Mouse (Mus musculus) large intestine, adult 2 months (tissue): Measurements from ENCODE around the gene Rbfox1. TPM values are rescaled to one million over a fixed set of nuclear protein-coding genes. Genes with fewer than 3 reads are reported as not detected.

ENCODE experiments used
- DNase-seq: peaks from one replicate; pipeline ENCODE4 v3.0.0-alpha.2; 2012; ENCODE audit warnings: low read depth, low spot score
- WGBS: fragments of 180-500 bp; shearing (Covaris S2); methylation state at CpG from one replicate; pipeline ENCODE4 v1.1.7; 2018; 5-methylcytosine and 5-hydroxymethylcytosine counted together
- polyA plus RNA-seq: library from polyadenylated mRNA; depleted of rRNA; stranded (reverse); fragments of >200 nt; gene quantifications from 2 replicates; pipeline ENCODE4 v1.2.3, GENCODE M21; 2012; rRNA removed

Rbfox1 gene
- polyA plus RNA-seq, result 0.22 and 0.58 TPM in 2 replicates

- no peak for DNase-seq
- 4% methylated on average over 69 of the region's 69 CpGs for WGBS
Observed at GRCm38 (mm10) chr16:5884746-5885689, at the start of gene Rbfox1. Gene Rbfox1 (plus strand): TSS chr16:5885355.

- WGBS, result 87% methylated on average over 2 of the region's 2 CpGs
Observed at GRCm38 (mm10) chr16:5836744-5837143, 48.4 kb upstream of the Rbfox1 start.

GRCm38 (mm10) chr16:5841167-5841566 is 44.0 kb upstream of the Rbfox1 start:
- no peak for DNase-seq
- 77% methylated on average over 5 of the region's 5 CpGs for whole genome bisulfite sequencing

More at GRCm38 (mm10) chr16:5836744-5837143, 48.4 kb upstream of the Rbfox1 start:
- DNase-seq, result no peak

- no peak for DNase-seq
- 75% methylated on average over 11 of the region's 11 CpGs for WGBS
Observed at GRCm38 (mm10) chr16:5845645-5846044, 39.5 kb upstream of the Rbfox1 start.

GRCm38 (mm10) chr16:5853055-5853454 is 32.1 kb upstream of the Rbfox1 start:
- WGBS, result 72% methylated on average over 2 of the region's 2 CpGs
- no peak for DNase-seq

- WGBS, result 83% methylated on average over 4 of the region's 4 CpGs
- DNase-seq, result no peak
Observed at GRCm38 (mm10) chr16:5864350-5864749, 20.8 kb upstream of the Rbfox1 start.

GRCm38 (mm10) chr16:5866966-5867365 is 18.2 kb upstream of the Rbfox1 start:
- 75% methylated on average over 1 of the region's 1 CpGs for WGBS
- DNase-seq, result no peak

GRCm38 (mm10) chr16:5870391-5870790 is 14.8 kb upstream of the Rbfox1 start:
- no peak for DNase-seq
- WGBS, result 47% methylated on average over 3 of the region's 3 CpGs

- 2% methylated on average over 4 of the region's 4 CpGs for WGBS
- DNase-seq, result no peak
Observed at GRCm38 (mm10) chr16:5881820-5882219, 3.3 kb upstream of the Rbfox1 start.

GRCm38 (mm10) chr16:5885690-5886050 is 515 bp downstream of the Rbfox1 start:
- WGBS, result 10% methylated on average over 15 of the region's 15 CpGs
- DNase-seq, result no peak

GRCm38 (mm10) chr16:5895564-5895963 is 10.4 kb downstream of the Rbfox1 start:
- no peak for DNase-seq
- 66% methylated on average over 7 of the region's 7 CpGs for WGBS

- DNase-seq, result no peak
- WGBS, result 51% methylated on average over 2 of the region's 2 CpGs
Observed at GRCm38 (mm10) chr16:5898330-5898729, 13.2 kb downstream of the Rbfox1 start.

GRCm38 (mm10) chr16:5910742-5911141 is 25.6 kb downstream of the Rbfox1 start:
- 72% methylated on average over 5 of the region's 5 CpGs for WGBS
- DNase-seq, result no peak

GRCm38 (mm10) chr16:5911880-5912327 is 26.7 kb downstream of the Rbfox1 start:
- DNase-seq, result no peak
- WGBS, result 51% methylated on average over 2 of the region's 2 CpGs

GRCm38 (mm10) chr16:5917937-5918336 is 32.8 kb downstream of the Rbfox1 start:
- DNase-seq, result no peak

GRCm38 (mm10) chr16:5926986-5927385 is 41.8 kb downstream of the Rbfox1 start:
- DNase-seq, result no peak
- 37% methylated on average over 1 of the region's 1 CpGs for WGBS

- 34% methylated on average over 7 of the region's 7 CpGs for WGBS
- DNase-seq, result peak; percentile 2
Observed at GRCm38 (mm10) chr16:5931680-5932079, 46.5 kb downstream of the Rbfox1 start.

- WGBS, result 61% methylated on average over 4 of the region's 4 CpGs
Observed at GRCm38 (mm10) chr16:5940016-5940415, 54.9 kb downstream of the Rbfox1 start.

GRCm38 (mm10) chr16:5945682-5946081 is 60.5 kb downstream of the Rbfox1 start:
- 85% methylated on average over 1 of the region's 1 CpGs for WGBS
- no peak for DNase-seq

More at GRCm38 (mm10) chr16:5940016-5940415, 54.9 kb downstream of the Rbfox1 start:
- DNase-seq, result no peak

- DNase-seq, result no peak
- 71% methylated on average over 3 of the region's 3 CpGs for WGBS
Observed at GRCm38 (mm10) chr16:5953106-5953505, 68.0 kb downstream of the Rbfox1 start.

- WGBS, result 56% methylated on average over 4 of the region's 4 CpGs
- DNase-seq, result no peak
Observed at GRCm38 (mm10) chr16:5957418-5957817, 72.3 kb downstream of the Rbfox1 start.
